Comparison of ENCODE assay signal across 9 mouse cellular contexts in the genomic region with DNA sequence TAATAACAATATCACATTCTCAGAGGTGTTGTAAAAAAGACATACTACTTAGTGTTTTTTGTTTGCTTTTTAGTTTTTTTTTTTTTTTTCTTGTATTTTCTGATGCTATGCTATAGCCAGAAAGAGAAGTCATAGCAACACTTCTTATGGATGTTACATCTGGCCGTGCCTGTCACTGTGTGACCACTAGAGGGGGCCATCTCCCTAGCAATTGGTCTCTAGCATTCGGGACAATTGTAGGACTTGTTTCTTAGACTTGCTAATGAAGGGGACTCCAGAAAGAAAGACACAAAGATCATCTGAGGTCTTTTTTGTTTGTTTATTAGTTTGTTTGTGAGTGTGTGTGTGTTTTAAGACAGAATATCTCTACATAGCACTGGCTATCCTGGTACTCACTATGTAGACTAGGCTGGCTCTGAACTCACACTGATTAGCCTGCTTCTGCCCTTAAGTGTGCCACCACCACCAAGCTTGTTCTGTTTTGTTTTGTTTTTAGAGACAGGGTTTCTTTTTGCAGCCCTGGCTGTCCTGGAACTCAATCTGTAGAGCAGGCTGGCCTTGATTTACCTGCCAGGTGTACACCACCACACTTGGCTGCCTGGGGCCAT. TPM values are rescaled to one million over a fixed set of nuclear protein-coding genes. Genes with fewer than 3 reads are reported as not detected.
DNase-seq lines count a peak whose midpoint lies in the region; ATAC-seq and TF ChIP-seq lines count a peak whose summit lies in the region.
"Had no signal": no experiment of that assay in that cellular context is flagged by ENCODE, and none has a peak within 500 bp of the region (broad histone marks: within the 10 kb centered on the region; RNA-seq: fewer than 3 reads in every experiment).

No protein-coding gene starts in this region.

- H3K27me3 ChIP-seq in G1E (ENCODE audit: insufficient read depth, low read length) = no peaks in the 10 kb centered on the region
- H3K27me3 ChIP-seq: liver, embryonic 15.5 days had no signal

- no peak overlapping the region for H3K4me3 ChIP-seq in G1E (ENCODE audit: low read depth, low read length)
- H3K4me3 ChIP-seq: liver, embryonic 15.5 days had no signal

- ATAC-seq in G1E (ENCODE audit: extremely low read depth, insufficient number of reproducible peaks, low FRiP score, poor library complexity, severe bottlenecking) = no peak
- ATAC-seq in megakaryocyte, adult 5-6 weeks (ENCODE audit: poor library complexity, severe bottlenecking) = peak; percentile 97

- H3K4me1 ChIP-seq in G1E (ENCODE audit: insufficient read depth, low read depth, low read length) = no peaks in the 10 kb centered on the region
- H3K4me1 ChIP-seq: liver, embryonic 15.5 days had no signal

- H3K36me3 ChIP-seq in G1E (replicated peaks) = peaks cover 57% of the 10 kb centered on the region

- DNase-seq in gastrocnemius, adult 18-20 months (ENCODE audit: low spot score) = peak; percentile 54
- no peak for DNase-seq in gastrocnemius, postnatal 36 days
- DNase-seq in G1E (ENCODE audit: low spot score) = peak; percentile 39
- DNase-seq in cerebellum, postnatal 10 days = peak; percentile 81 to 85
- DNase-seq in gastrocnemius, postnatal 14 days = peak; percentile 35
- peak; percentile 46 to 72 for DNase-seq in layer of hippocampus, postnatal 14 days (ENCODE audit: low spot score in 2 of 2)
- peak; percentile 78 for DNase-seq in right cerebral cortex, postnatal 4 days

- TF ChIP-seq CTCF in G1E (IDR thresholded peaks at IDR 0.05; ENCODE audit: low read depth, low read length) = peak; percentile 65

- intact Hi-C loops in gastrocnemius, postnatal 36 days (cut with DNase I) = no loop called here
- intact Hi-C loops in gastrocnemius, postnatal 14 days (cut with DNase I; ENCODE audit: low total_unique reads) = loop anchor here (10.0 kb wide), 1 partner anchor 1482 kb away; no protein-coding TSS in a partner anchor

- H3K9me3 ChIP-seq in G1E (replicated peaks) = no peaks in the 10 kb centered on the region
- H3K9me3 ChIP-seq: liver, embryonic 15.5 days had no signal

RNA-seq across cellular contexts. Expression of a gene that starts 18.3 kb away (rescaled TPM):
- 10 to 100 TPM; 11.8 to 16.8 TPM for total RNA-seq in gastrocnemius, adult 18-20 months (2021)
- total RNA-seq in gastrocnemius, postnatal 36 days (2021) = 10 to 100 TPM; 13.2 to 13.8 TPM
- total RNA-seq in G1E (2014; fragmentation: Nextera tagmentation) (30.8 and 40.5 TPM in 2 replicates), G1E (2017) (19.4 and 19.9 TPM in 2 replicates)
- polyA plus RNA-seq in G1E (2012) = 8.1 and 10.4 TPM in 2 replicates
- 10 to 100 TPM; 19.0 to 23.6 TPM for total RNA-seq in gastrocnemius, postnatal 14 days (2021)
- total RNA-seq in layer of hippocampus, postnatal 14 days (2021) = 100 to 1,000 TPM; 178 to 191 TPM
- total RNA-seq in megakaryocyte, adult 5-6 weeks (2015) = 33.0 and 34.4 TPM in 2 replicates
- 24.9 and 25.9 TPM in 2 replicates for total RNA-seq in megakaryocyte, adult 5-6 weeks (2017)

RNA-seq across cellular contexts. Expression of a gene that starts 29.1 kb away (rescaled TPM):
- 1 to 10 TPM; 1.2 to 1.5 TPM for total RNA-seq in gastrocnemius, adult 18-20 months (2021)
- 1 to 10 TPM in 1 of 2 experiments, under 1 TPM in 1; 0.82 to 1.4 TPM for total RNA-seq in gastrocnemius, postnatal 36 days (2021)
- total RNA-seq in G1E (2014; fragmentation: Nextera tagmentation) = 2.0 TPM in 1 of 2 replicates, not detected in the other
- total RNA-seq in G1E (2017) = 0.05 TPM in 1 of 2 replicates, not detected in the other
- polyA plus RNA-seq in G1E (2012) = not detected in 2 replicates
- 1 to 10 TPM; 1.3 to 2.8 TPM for total RNA-seq in gastrocnemius, postnatal 14 days (2021)
- total RNA-seq in layer of hippocampus, postnatal 14 days (2021) = under 1 TPM; 0.24 to 0.62 TPM
- total RNA-seq in megakaryocyte, adult 5-6 weeks (2015) = 250 and 267 TPM in 2 replicates
- 93.7 and 94.5 TPM in 2 replicates for total RNA-seq in megakaryocyte, adult 5-6 weeks (2017)

RNA-seq across cellular contexts. Expression of a gene that starts 36.6 kb away (rescaled TPM):
- under 1 TPM; 0.34 to 0.62 TPM for total RNA-seq in gastrocnemius, adult 18-20 months (2021)
- total RNA-seq in gastrocnemius, postnatal 36 days (2021) = under 1 TPM; 0.54 to 0.81 TPM
- total RNA-seq in G1E (2014; fragmentation: Nextera tagmentation) = not detected in 2 replicates
- 0.23 and 0.38 TPM in 2 replicates for total RNA-seq in G1E (2017)
- not detected in 2 replicates for polyA plus RNA-seq in G1E (2012)
- 1 to 10 TPM in 1 of 2 experiments, under 1 TPM in 1; 1.00 to 1.6 TPM for total RNA-seq in gastrocnemius, postnatal 14 days (2021)
- total RNA-seq in layer of hippocampus, postnatal 14 days (2021) = under 1 TPM; 0.46 to 0.91 TPM
- total RNA-seq in megakaryocyte, adult 5-6 weeks (2015) = 4.4 and 5.3 TPM in 2 replicates
- 4.7 and 5.0 TPM in 2 replicates for total RNA-seq in megakaryocyte, adult 5-6 weeks (2017)

RNA-seq across cellular contexts. Expression of a gene that starts 59.8 kb away (rescaled TPM):
- under 1 TPM; 0.81 to 0.89 TPM for total RNA-seq in gastrocnemius, adult 18-20 months (2021)
- total RNA-seq in gastrocnemius, postnatal 36 days (2021) = 1 to 10 TPM in 1 of 2 experiments, under 1 TPM in 1; 0.96 to 2.5 TPM
- not detected in 2 replicates for total RNA-seq in G1E (2014; fragmentation: Nextera tagmentation)
- total RNA-seq in G1E (2017) = not detected in 2 replicates
- not detected in 2 replicates for polyA plus RNA-seq in G1E (2012)
- 1 to 10 TPM; 1.7 to 2.6 TPM for total RNA-seq in gastrocnemius, postnatal 14 days (2021)
- total RNA-seq in layer of hippocampus, postnatal 14 days (2021) = 1 to 10 TPM; 1.1 to 2.0 TPM
- 175 and 204 TPM in 2 replicates for total RNA-seq in megakaryocyte, adult 5-6 weeks (2015)
- total RNA-seq in megakaryocyte, adult 5-6 weeks (2017) = 148 and 150 TPM in 2 replicates

Comparison
In these comparisons a context has a peak if more than half of its experiments do, and no peak if none do; other contexts are left out.
1. DNase-seq: peak in gastrocnemius, adult 18-20 months (single experiment), G1E (single experiment), cerebellum, postnatal 10 days (2 of 2), gastrocnemius, postnatal 14 days (single experiment), layer of hippocampus, postnatal 14 days (2 of 2) and right cerebral cortex, postnatal 4 days (single experiment); none in gastrocnemius, postnatal 36 days (0 of 2).
2. RNA of a gene that starts 18.3 kb away (total RNA-seq): 178 to 191 TPM in layer of hippocampus, postnatal 14 days; 19.4 to 40.5 TPM in G1E, 24.9 to 34.4 TPM in megakaryocyte, adult 5-6 weeks, 19.0 to 23.6 TPM in gastrocnemius, postnatal 14 days, 11.8 to 16.8 TPM in gastrocnemius, adult 18-20 months and 13.2 to 13.8 TPM in gastrocnemius, postnatal 36 days; every median in the first group is over 4 times any median in the second.
3. RNA of a gene that starts 29.1 kb away (total RNA-seq): 93.7 to 267 TPM in megakaryocyte, adult 5-6 weeks; 1.3 to 2.8 TPM in gastrocnemius, postnatal 14 days, 0.05 to 2.0 TPM in G1E, 1.2 to 1.5 TPM in gastrocnemius, adult 18-20 months, 0.82 to 1.4 TPM in gastrocnemius, postnatal 36 days and 0.24 to 0.62 TPM in layer of hippocampus, postnatal 14 days; every median in the first group is over 10 times any median in the second.